Mouse (Mus musculus) thymus, adult 2 months (tissue): ENCODE data around the gene Tbc1d2b. TPM values are rescaled to one million over a fixed set of nuclear protein-coding genes. Genes with fewer than 3 reads are reported as not detected.

Experiments
- DNase-seq: peaks from one replicate; pipeline ENCODE4 v3.0.0; 2021
- H3K27ac ChIP-seq: fragments of 200-500 bp; 2 replicates; pipeline ENCODE4 v1.5.1; 2012; ENCODE audit warnings: low read length, control low read depth; ENCODE audit not compliant: control insufficient read depth, insufficient read depth
- H3K27me3 ChIP-seq: fragments of 200-500 bp; 2 replicates; pipeline ENCODE4 v1.6.1; 2012; ENCODE audit warnings: mild to moderate bottlenecking, low read length, moderate library complexity, mixed read lengths; ENCODE audit not compliant: control insufficient read depth, insufficient read depth
- H3K36me3 ChIP-seq: fragments of 200-500 bp; 2 replicates; pipeline ENCODE4 v1.6.1; 2012; ENCODE audit warnings: mild to moderate bottlenecking, low read length, moderate library complexity; ENCODE audit not compliant: control insufficient read depth, insufficient read depth
- H3K4me1 ChIP-seq: fragments of 200-500 bp; replicated peaks from 2 replicates; pipeline ENCODE4 v1.6.1; 2012; ENCODE audit warnings: low read length; ENCODE audit not compliant: control insufficient read depth, insufficient read depth
- H3K4me3 ChIP-seq: fragments of 200-500 bp; 2 replicates; pipeline ENCODE4 v1.5.1; 2012; ENCODE audit warnings: mild to moderate bottlenecking, low read length, control low read depth, moderate library complexity; ENCODE audit not compliant: control insufficient read depth, insufficient read depth
- CTCF ChIP-seq: fragments of 200-500 bp; IDR thresholded peaks from 2 replicates; pipeline ENCODE4 v1.5.1; 2012; ENCODE audit warnings: mild to moderate bottlenecking, control low read depth, low read length, moderate library complexity, borderline replicate concordance; ENCODE audit not compliant: control insufficient read depth, poor library complexity, insufficient read depth; ENCODE audit errors: extremely low read depth
- POLR2A ChIP-seq: fragments of 200-500 bp; IDR thresholded peaks from 2 replicates; pipeline ENCODE4 v1.6.1; 2012; ENCODE audit warnings: mild to moderate bottlenecking, low read length, control low read depth, moderate library complexity; ENCODE audit not compliant: control insufficient read depth, poor library complexity, insufficient read depth; ENCODE audit errors: extremely low read depth
- WGBS: fragments of 180-500 bp; shearing (Covaris S2); methylation state at CpG from one replicate; pipeline ENCODE4 v1.1.7; 2018; 5-methylcytosine and 5-hydroxymethylcytosine counted together
- polyA plus RNA-seq: library from polyadenylated mRNA; depleted of rRNA; stranded (reverse); fragments of >200 nt; gene quantifications from 2 replicates; pipeline ENCODE4 v1.2.3, GENCODE M21; 2012

Gene Tbc1d2b
- polyA plus RNA-seq, 1 experiment: 59.1 TPM

- TF ChIP-seq POLR2A (no peak), CTCF (no peak)
- peaks cover 47% of the 10 kb centered on the region for H3K4me1 ChIP-seq
- WGBS: 23% methylated on average over 9 of the region's 9 CpGs
- no peaks in the 10 kb centered on the region for H3K27me3 ChIP-seq
- DNase-seq: peak; percentile 61
- H3K4me3 ChIP-seq: no peak overlapping the region
- H3K27ac ChIP-seq: peak overlapping the region; percentile 97
- H3K36me3 ChIP-seq: peaks cover 7% of the 10 kb centered on the region; the same call in 1 of the 2 replicates
These were observed 33.2 kb downstream of the Tbc1d2b start for GRCm38 (mm10) chr9:90237232-90238062.

- Histone ChIP-seq H3K4me3 (no peak overlapping the region), H3K27me3 (no peaks in the 10 kb centered on the region), H3K4me1 (peaks cover 50% of the 10 kb centered on the region), H3K36me3 (peaks cover 7% of the 10 kb centered on the region; the same call in 1 of the 2 replicates), H3K27ac (peak overlapping the region; percentile 97)
- DNase-seq: no peak
- 37% methylated on average over 5 of the region's 5 CpGs for WGBS
- no peak for TF ChIP-seq POLR2A
- TF ChIP-seq CTCF: no peak
These were observed 33.8 kb downstream of the Tbc1d2b start for GRCm38 (mm10) chr9:90236817-90237216.

GRCm38 (mm10) chr9:90235258-90235882, 35.2 kb downstream of the Tbc1d2b start:
- 87% methylated on average over 10 of the region's 10 CpGs for WGBS
- no peaks in the 10 kb centered on the region for H3K27me3 ChIP-seq
- TF ChIP-seq CTCF (no peak), POLR2A (no peak)
- H3K27ac ChIP-seq: no peak overlapping the region
- DNase-seq: no peak
- H3K4me3 ChIP-seq: no peak overlapping the region
- H3K4me1 ChIP-seq: peaks cover 45% of the 10 kb centered on the region
- peaks cover 4% of the 10 kb centered on the region; the same call in 1 of the 2 replicates for H3K36me3 ChIP-seq

- no peak overlapping the region for H3K27ac ChIP-seq
- WGBS: 97% methylated on average over 5 of the region's 5 CpGs
These were observed 35.8 kb downstream of the Tbc1d2b start for GRCm38 (mm10) chr9:90234786-90235185.

GRCm38 (mm10) chr9:90233906-90234419, 36.6 kb downstream of the Tbc1d2b start:
- DNase-seq: no peak
- Histone ChIP-seq H3K4me1 (peaks cover 45% of the 10 kb centered on the region), H3K4me3 (no peak overlapping the region), H3K27ac (no peak overlapping the region), H3K27me3 (no peaks in the 10 kb centered on the region), H3K36me3 (no peaks in the 10 kb centered on the region)
- 92% methylated on average over 5 of the region's 5 CpGs for WGBS
- no peak for TF ChIP-seq CTCF
- TF ChIP-seq POLR2A: no peak

More at GRCm38 (mm10) chr9:90234786-90235185, 35.8 kb downstream of the Tbc1d2b start:
- H3K4me3 ChIP-seq: no peak overlapping the region
- H3K27me3 ChIP-seq: no peaks in the 10 kb centered on the region
- no peak for TF ChIP-seq CTCF
- no peak for TF ChIP-seq POLR2A
- peaks cover 45% of the 10 kb centered on the region for H3K4me1 ChIP-seq
- no peak for DNase-seq
- peaks cover 3% of the 10 kb centered on the region; the same call in 1 of the 2 replicates for H3K36me3 ChIP-seq
